Mouse (Mus musculus) lung, adult 2 months (tissue): Measurements from ENCODE around the gene Med7.

Experiments
- CTCF ChIP-seq: fragments of 200-500 bp; IDR thresholded peaks from 2 replicates; pipeline ENCODE4 v1.5.1; 2011; ENCODE audit warnings: mild to moderate bottlenecking, low read length, control low read depth; ENCODE audit not compliant: insufficient read depth
- POLR2A ChIP-seq: fragments of 200-500 bp; IDR thresholded peaks from 2 replicates; pipeline ENCODE4 v1.6.1; 2011; ENCODE audit warnings: low read depth, mild to moderate bottlenecking, control low read depth, low read length, borderline replicate concordance; ENCODE audit errors: extremely low read depth

GRCm38 (mm10) chr11:46401555-46401954, 35.2 kb upstream of the Med7 start:
- TF ChIP-seq POLR2A (no peak), CTCF (no peak)
